Mouse (Mus musculus) brain, embryonic 14.5 days (tissue): ENCODE results near the gene Sprr2a3.

Experiments
- CTCF ChIP-seq: fragments of 200-500 bp; IDR thresholded peaks from 2 replicates; pipeline ENCODE4 v1.5.1; 2012; ENCODE audit warnings: inconsistent platforms, mild to moderate bottlenecking, moderate library complexity, borderline replicate concordance; ENCODE audit not compliant: insufficient read depth, insufficient read length; ENCODE audit errors: extremely low read depth
- POLR2A ChIP-seq: fragments of 200-500 bp; IDR thresholded peaks from 2 replicates; pipeline ENCODE4 v1.6.1; 2012; ENCODE audit warnings: mild to moderate bottlenecking, inconsistent platforms, borderline replicate concordance; ENCODE audit not compliant: poor library complexity, insufficient read depth, insufficient read length, severe bottlenecking; ENCODE audit errors: extremely low read depth

- TF ChIP-seq CTCF (no peak), POLR2A (no peak)
These were observed 22.2 kb downstream of the Sprr2a3 start for GRCm38 (mm10) chr3:92307406-92307805.
